Comparison of ENCODE assay signal across 7 mouse cellular contexts in genomic region chr19:48203928-48204470, GRCm38 (mm10). TPM values are rescaled to one million over a fixed set of nuclear protein-coding genes. Genes with fewer than 3 reads are reported as not detected.
A peak's percentile ranks its signal among the peaks of the same experiment; 100 is the strongest.
DNase-seq lines count a peak whose midpoint lies in the region; ATAC-seq lines count a peak whose summit lies in the region.

No protein-coding gene starts in this region.

- intact Hi-C loops in left cerebral cortex, postnatal 4 days (cut with DNase I), result loop anchor here (2.0 to 10.0 kb wide), 3 partner anchors 189 to 1061 kb away; no protein-coding TSS in a partner anchor

- H3K9me3 ChIP-seq in neural tube, embryonic 11.5 days (ENCODE audit: control insufficient read depth, low read length), result no peaks in the 10 kb centered on the region

- peak overlapping the region; percentile 99 for H3K4me2 ChIP-seq in neural tube, embryonic 11.5 days (ENCODE audit: low read depth)

- ATAC-seq in neural tube, embryonic 11.5 days (ENCODE audit: insufficient read depth, low FRiP score, low TSS enrichment), result no peak

- peaks cover 21% of the 10 kb centered on the region for H3K27me3 ChIP-seq in neural tube, embryonic 11.5 days (ENCODE audit: control insufficient read depth, insufficient read depth, low read length)

- 0 out of 2 replicates have a peak overlapping the region, but pooled peaks have one; percentile 10 for H3K4me3 ChIP-seq in neural tube, embryonic 11.5 days (ENCODE audit: low read depth, low read length)

- no peak overlapping the region for H3K9ac ChIP-seq in neural tube, embryonic 11.5 days (ENCODE audit: low read length)

- H3K4me1 ChIP-seq in neural tube, embryonic 11.5 days (ENCODE audit: control insufficient read depth, insufficient read depth, low read length), result peaks cover 6% of the 10 kb centered on the region; the same call in 1 of the 2 replicates

- no peak overlapping the region for H3K27ac ChIP-seq in neural tube, embryonic 11.5 days (ENCODE audit: low read depth, low read length)

- H3K36me3 ChIP-seq in neural tube, embryonic 11.5 days (ENCODE audit: control insufficient read depth, insufficient read depth, low read length), result no peaks in the 10 kb centered on the region

- peak; percentile 83 for DNase-seq in ZHBTc4 (ENCODE audit: low read depth, low spot score)
- DNase-seq in cerebellum, postnatal 36 days, result peak; percentile 45 to 51
- peak; percentile 84 to 88 for DNase-seq in frontal cortex, postnatal 36 days (ENCODE audit: low spot score in 2 of 2)
- DNase-seq in kidney, adult 11 months, result peak; percentile 6
- peak; percentile 79 for DNase-seq in left cerebral cortex, postnatal 4 days
- DNase-seq in neural tube, embryonic 11.5 days (ENCODE audit: low spot score), result peak; percentile 79
- peak; percentile 6 for DNase-seq in thymus, postnatal 25 days

- whole genome bisulfite sequencing in neural tube, embryonic 11.5 days, result under 1% methylated on average over 22 of the region's 22 CpGs

RNA-seq across cellular contexts. Expression of gene Sorcs3, which starts 1.8 kb away (rescaled TPM):
- 10 to 100 TPM; 15.8 to 20.9 TPM for total RNA-seq in left cerebral cortex, postnatal 4 days (2021)
- polyA plus RNA-seq in neural tube, embryonic 11.5 days (2014; fragmentation: Nextera tagmentation; extraction: Ambion mirVana), result 5.1 and 5.9 TPM in 2 replicates

Comparison
In these comparisons a context has a peak if more than half of its experiments do, and no peak if none do; other contexts are left out.
1. DNase-seq: peak in every context shown above with its lines; median percentile 86 in frontal cortex, postnatal 36 days; 83 in ZHBTc4; 79 in left cerebral cortex, postnatal 4 days; 79 in neural tube, embryonic 11.5 days; 48 in cerebellum, postnatal 36 days; 6 in kidney, adult 11 months; 6 in thymus, postnatal 25 days.